Mouse (Mus musculus) cerebellum, adult (tissue): Measurements from ENCODE around the gene Gm7324.
"Not testable (repeated sequence)": the region's sequence is repeated elsewhere in the genome, so short reads cannot be mapped to it uniquely, and the experiment has no call there.

Experiments used
- ATAC-seq: cut with Nextera tagmentation; 2 replicates; pipeline ENCODE4 v1.9.2; 2017; ENCODE audit warnings: mild to moderate bottlenecking, moderate library complexity, mixed read lengths; ENCODE audit not compliant: insufficient number of reproducible peaks, low FRiP score, low TSS enrichment

Gene Gm7324

GRCm38 (mm10) chr14:43697621-43698020, at the start of gene Gm7324:
Gene Gm7324, plus strand, starts transcription at chr14:43697828.
- ATAC-seq, result not testable (repeated sequence)

- ATAC-seq, result not testable (repeated sequence)
Observed at GRCm38 (mm10) chr14:43677099-43677498, 20.5 kb upstream of the Gm7324 start, which contains the start of gene Gm8165. Gene Gm8165, minus strand, starts transcription at chr14:43677199.

GRCm38 (mm10) chr14:43727385-43727784, 29.8 kb downstream of the Gm7324 start, which contains the start of gene Gm16506:
Gene Gm16506, minus strand, starts transcription at chr14:43727485.
- not testable (repeated sequence) for ATAC-seq

- ATAC-seq, result not testable (repeated sequence)
Observed at GRCm38 (mm10) chr14:43747566-43747965, 49.9 kb downstream of the Gm7324 start, which contains the start of gene Gm6526. Gene Gm6526, plus strand, starts transcription at chr14:43747866.
